Mouse (Mus musculus) right cerebral cortex, postnatal 10 days (tissue): ENCODE data around the gene Wwp2.
"Not testable (repeated sequence)": the region's sequence is repeated elsewhere in the genome, so short reads cannot be mapped to it uniquely, and the experiment has no call there.

ENCODE experiments used
- DNase-seq, 2 experiments: peaks; one replicate each; pipeline ENCODE4 v3.0.0; 2021; ENCODE audit warnings: low spot score in 2 of 2

Gene Wwp2

GRCm38 (mm10) chr8:107476786-107477185, 40.6 kb downstream of the Wwp2 start:
- not testable (repeated sequence) for DNase-seq

GRCm38 (mm10) chr8:107478728-107479127, 42.6 kb downstream of the Wwp2 start:
- DNase-seq = no peak

GRCm38 (mm10) chr8:107480436-107480835, 44.3 kb downstream of the Wwp2 start:
- no peak for DNase-seq

GRCm38 (mm10) chr8:107483250-107483649, 47.1 kb downstream of the Wwp2 start:
- DNase-seq = peak; percentile 49 to 53

- DNase-seq = no peak
Observed at GRCm38 (mm10) chr8:107484956-107485355, 48.8 kb downstream of the Wwp2 start.

GRCm38 (mm10) chr8:107488551-107488950, 52.4 kb downstream of the Wwp2 start:
- DNase-seq = no peak

GRCm38 (mm10) chr8:107489086-107489485, 52.9 kb downstream of the Wwp2 start:
- DNase-seq = no peak

DNA sequence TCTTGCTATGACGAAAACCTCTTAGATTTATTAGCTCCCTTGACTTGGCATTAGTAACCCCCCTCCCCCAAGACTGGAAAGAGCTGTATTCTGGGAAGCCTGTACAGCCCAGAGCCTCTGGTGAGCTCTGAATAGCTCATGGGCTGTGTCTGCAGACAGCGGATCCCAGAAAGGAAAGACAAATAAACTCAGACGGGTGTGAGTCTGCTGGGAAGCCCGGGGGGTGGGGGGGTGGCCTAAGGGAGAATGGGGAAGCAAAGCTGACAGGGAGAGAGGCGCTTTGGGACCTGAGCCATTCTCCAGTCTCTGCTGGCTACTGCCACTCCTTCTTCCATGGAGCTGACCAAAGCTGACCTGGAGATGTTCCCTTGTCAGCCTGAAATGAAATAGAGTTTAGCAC, 53.8 kb downstream of the Wwp2 start:
- peak; percentile 29 to 48 for DNase-seq

GRCm38 (mm10) chr8:107490649-107491048, 54.5 kb downstream of the Wwp2 start:
- DNase-seq = no peak

DNA sequence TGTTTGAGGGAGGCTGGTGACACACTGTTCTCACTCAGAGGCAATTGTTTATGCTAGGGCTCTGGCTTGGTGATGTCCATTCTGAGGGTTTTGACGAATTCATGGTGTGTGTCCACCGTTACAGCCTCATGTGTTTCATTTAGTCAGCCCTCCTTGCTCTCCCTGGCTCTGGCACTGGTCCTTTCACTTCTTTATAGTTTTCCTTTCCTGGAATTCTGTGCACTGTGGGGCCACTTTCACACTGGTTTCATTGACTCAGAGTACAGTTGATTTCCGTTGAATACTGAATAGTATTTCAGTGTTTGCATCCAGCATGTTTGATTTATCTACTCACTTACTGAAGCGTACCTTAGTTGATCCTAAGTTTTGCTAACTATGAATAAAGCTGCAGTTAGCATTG, 55.0 kb downstream of the Wwp2 start:
- no peak for DNase-seq

GRCm38 (mm10) chr8:107491831-107492230, 55.7 kb downstream of the Wwp2 start:
- no peak for DNase-seq

- DNase-seq = peak in 1 of 2 experiments; percentile 41
Observed at GRCm38 (mm10) chr8:107492802-107493201, 56.6 kb downstream of the Wwp2 start.

- DNase-seq = no peak
Observed at GRCm38 (mm10) chr8:107495425-107495824, 59.3 kb downstream of the Wwp2 start.

DNA sequence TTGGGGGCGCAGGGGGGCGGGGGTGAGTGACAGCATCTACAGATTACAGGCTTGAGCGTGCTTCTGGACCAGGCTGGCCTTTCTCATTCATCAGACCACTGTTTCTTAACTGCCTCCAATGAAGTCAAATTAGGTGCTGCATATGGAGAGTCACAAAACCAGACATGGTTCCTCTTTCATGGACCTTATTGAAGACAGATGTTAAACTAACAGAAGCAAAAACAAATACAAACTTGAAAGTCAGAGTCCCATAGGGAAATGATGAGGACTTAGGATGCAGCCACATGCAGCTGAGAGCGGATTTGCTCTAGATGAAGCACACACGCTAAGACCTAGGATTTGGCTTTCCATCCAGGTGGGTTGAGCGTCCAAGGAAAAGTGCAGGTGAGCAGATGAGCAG, 61.5 kb downstream of the Wwp2 start:
- DNase-seq = no peak

- DNase-seq = no peak
Observed at GRCm38 (mm10) chr8:107498390-107498789, 62.2 kb downstream of the Wwp2 start.

DNA sequence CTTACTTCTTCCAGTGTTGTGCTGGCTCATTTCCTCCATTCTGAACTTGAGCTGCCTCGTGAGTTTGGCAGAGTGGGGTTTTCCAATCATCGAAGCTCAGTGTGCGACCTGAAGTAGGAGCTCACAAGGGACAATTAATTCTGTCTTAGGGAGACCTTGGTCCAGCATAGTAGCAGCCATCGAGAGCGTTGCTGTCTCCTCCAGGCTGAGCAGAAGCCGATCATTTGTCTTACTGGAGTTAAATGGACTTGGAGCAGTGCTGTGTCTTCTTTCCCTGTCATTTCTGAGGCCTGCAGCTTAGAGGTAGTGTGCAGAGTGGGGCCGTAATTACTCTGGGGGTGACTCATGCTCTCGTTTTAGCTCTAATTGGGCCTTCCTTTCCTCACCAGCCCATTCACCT, 62.6 kb downstream of the Wwp2 start:
- DNase-seq = no peak

DNA sequence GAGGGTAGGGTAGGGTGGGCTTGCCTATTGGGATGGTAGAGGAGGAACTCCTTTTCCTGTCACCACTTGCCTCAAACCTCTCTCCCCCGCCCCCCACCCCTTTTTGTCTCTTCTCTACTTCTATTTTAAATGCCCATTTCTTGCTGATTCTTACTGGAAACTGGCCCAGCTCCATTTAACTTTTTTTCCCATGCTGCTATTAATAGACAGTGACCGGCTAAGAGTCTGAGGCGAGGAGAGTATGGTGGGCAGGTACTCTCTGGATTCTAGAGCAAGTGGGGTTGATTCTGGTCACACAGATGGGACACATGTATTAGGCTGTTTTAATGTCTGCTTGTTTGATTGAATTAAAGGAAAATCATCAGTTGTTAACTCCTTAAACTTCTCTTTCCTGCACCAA, 63.4 kb downstream of the Wwp2 start:
- no peak for DNase-seq

DNA sequence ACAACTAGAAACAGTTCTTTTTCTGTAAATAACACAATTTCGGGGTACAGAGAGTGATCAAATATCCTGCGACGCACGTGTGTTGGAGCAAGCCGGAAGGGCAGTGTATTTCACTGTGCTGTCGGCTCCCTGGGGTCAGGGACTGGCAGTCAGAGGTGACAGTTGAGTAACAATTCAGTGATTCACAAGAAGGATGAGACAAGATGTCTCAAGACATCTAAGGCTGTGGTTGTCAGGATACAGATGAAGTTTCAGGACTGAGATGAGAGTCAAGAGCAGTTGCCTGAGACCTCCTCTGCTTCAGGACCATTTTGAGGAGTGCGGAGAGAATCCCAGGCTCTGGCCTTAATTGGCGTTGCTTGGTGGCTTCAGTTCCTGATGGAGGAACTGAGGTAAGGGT, 66.2 kb downstream of the Wwp2 start:
- no peak for DNase-seq

- DNase-seq = no peak
Observed at GRCm38 (mm10) chr8:107502922-107503321, 66.8 kb downstream of the Wwp2 start.

DNA sequence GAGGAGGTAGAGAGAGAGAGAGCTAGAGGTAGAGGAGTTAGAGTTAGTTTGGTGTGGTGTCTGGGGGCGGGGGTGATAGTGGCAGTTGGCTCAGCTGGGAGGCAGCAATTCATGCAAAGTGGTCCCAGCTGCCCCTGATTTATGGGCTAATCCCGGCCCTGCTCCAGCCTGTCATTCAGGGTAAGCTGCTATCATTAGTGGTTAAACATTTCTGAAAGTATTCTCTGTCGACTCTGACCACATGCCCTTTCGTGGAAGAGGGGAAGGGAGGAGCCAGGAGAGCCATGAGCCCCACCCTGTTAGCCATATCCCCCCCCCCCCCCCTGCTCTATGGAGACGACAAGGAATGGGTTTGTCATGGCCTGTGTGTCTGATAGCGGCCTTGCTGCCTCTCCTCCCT, 67.2 kb downstream of the Wwp2 start:
- no peak for DNase-seq

DNA sequence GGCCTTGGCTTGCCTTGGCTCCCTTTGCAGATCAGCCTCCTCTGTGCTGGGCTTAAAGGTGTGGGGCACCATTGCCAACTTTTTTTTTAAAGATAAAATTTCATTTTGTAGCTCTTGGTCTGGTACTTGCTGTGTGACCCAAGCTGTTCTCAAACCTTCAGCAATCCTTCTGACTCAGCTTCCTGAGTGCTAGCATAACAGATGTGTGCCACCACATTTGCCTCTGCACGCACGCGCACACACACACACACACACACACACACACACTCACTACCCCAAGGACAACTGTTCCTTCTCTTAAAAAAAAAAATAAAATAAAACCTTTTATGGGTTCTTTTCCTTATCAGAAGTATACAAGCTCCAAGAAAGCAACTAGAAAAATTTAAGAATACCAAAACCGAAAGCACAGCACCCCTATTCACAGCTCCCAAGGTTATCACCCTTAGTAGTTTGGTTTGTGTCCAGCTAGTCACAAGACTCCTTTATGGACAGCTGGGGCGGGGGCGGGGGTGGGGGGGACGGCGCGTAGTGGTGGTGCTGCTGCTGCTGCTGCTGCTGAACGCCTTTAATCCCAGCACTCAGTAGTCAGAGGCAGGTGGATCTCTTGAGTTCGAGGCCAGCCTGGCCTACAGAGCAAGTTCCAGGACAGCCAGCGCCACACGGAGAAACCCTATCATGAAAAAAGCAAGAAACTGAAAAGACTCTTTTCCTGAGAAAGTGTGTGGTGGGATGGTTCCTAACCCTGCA, 68.2 kb downstream of the Wwp2 start:
- no peak for DNase-seq

DNA sequence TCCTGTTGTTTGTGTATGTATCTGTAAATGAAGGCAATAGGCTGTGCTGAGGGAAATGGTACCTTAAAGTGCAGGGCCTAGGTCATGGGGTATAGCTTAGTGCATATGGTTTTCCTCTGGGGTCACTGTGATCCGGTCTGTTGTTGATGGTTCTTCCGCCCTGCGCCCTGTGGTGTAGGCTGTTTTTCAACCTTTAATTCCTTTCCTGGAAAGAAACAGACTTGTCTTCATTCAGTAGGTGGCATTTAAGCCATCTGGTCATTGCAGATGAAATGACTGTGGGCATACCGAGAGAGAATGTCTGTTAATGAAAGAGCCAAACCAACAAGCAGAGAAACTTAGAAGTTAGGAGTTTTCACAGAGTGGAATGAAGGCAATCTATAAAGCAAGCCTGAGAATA, 69.1 kb downstream of the Wwp2 start:
- DNase-seq = no peak

DNA sequence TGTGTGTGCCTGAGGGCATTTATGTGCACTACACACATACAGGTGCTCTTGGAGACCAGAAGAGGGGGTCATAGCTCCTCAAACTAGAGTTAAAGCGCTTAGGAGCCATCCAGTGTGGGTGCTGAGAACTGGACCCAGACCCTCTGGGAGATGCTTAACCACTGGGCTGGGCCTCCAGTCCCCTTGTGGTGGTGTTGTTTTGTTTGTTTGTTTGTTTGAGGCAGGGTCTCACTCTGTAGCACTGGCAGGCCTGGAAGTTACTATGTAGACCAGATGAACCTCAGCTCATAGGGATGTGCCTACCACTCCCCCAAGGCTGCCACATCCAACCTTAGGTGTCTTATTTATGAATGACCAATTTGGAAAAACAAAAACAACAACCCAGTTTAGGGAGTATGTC, 70.9 kb downstream of the Wwp2 start:
- DNase-seq = no peak

DNA sequence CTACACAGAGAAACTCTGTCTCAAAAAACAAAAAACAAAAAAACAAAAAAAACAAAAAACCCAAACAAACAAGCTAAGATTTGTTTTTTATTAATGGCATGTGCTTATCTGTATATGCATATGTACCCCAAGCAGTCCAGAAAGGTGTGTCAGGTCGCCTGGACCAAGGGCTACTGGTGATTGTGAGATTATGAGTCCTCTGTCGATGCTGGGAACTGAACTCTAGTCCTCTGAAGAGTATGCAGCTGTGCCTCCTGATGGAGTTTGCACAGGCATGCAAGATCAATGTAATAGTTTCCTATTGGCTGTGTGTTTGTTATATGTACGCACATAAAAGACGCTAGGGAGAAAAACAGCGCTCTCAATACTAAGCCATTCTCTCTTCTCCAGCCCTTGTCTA, 74.0 kb downstream of the Wwp2 start:
- no peak for DNase-seq
